Mouse (Mus musculus) lung, embryonic 16.5 days (tissue): ENCODE measurements around the gene Yy1. TPM values are rescaled to one million over a fixed set of nuclear protein-coding genes. Genes with fewer than 3 reads are reported as not detected.
"Not testable (repeated sequence)": the region's sequence is repeated elsewhere in the genome, so short reads cannot be mapped to it uniquely, and the experiment has no call there.

Experiments
- ATAC-seq: fragments of 200-750 bp; cut with Nextera tagmentation; 2 replicates; pipeline ENCODE4 v1.8.0; 2017; ENCODE audit warnings: low read depth, mild to moderate bottlenecking, moderate library complexity
- H3K27ac ChIP-seq: fragments of 300-500 bp; sonication (generic); 2 replicates; pipeline ENCODE4 v1.5.1; 2014; ENCODE audit warnings: mild to moderate bottlenecking, control low read depth, low read length
- H3K27me3 ChIP-seq: fragments of 300-500 bp; sonication (generic); 2 replicates; pipeline ENCODE4 v1.6.1; 2014; ENCODE audit warnings: low read depth, low read length, mixed read lengths; ENCODE audit not compliant: control insufficient read depth, insufficient read depth
- H3K36me3 ChIP-seq: fragments of 300-500 bp; sonication (generic); 2 replicates; pipeline ENCODE4 v1.6.1; 2014; ENCODE audit warnings: low read length; ENCODE audit not compliant: control insufficient read depth, insufficient read depth
- H3K4me1 ChIP-seq: fragments of 300-500 bp; sonication (generic); replicated peaks from 2 replicates; pipeline ENCODE4 v1.6.1; 2014; ENCODE audit warnings: low read length, mixed read lengths; ENCODE audit not compliant: control insufficient read depth, insufficient read depth
- H3K4me2 ChIP-seq: fragments of 300-500 bp; sonication (generic); 2 replicates; pipeline ENCODE4 v1.6.1; 2014; ENCODE audit warnings: low read depth, low read length, control low read depth
- H3K4me3 ChIP-seq: fragments of 300-500 bp; sonication (generic); 2 replicates; pipeline ENCODE4 v1.5.1; 2014; ENCODE audit warnings: mild to moderate bottlenecking, low read length, control low read depth
- H3K9ac ChIP-seq: fragments of 300-500 bp; sonication (generic); 2 replicates; pipeline ENCODE4 v1.6.1; 2014; ENCODE audit warnings: low read length, control low read depth
- H3K9me3 ChIP-seq: fragments of 300-500 bp; sonication (generic); 2 replicates; pipeline ENCODE4 v1.6.1; 2016; ENCODE audit warnings: low read length; ENCODE audit not compliant: control insufficient read depth
- WGBS: fragments of 180-500 bp; shearing (Covaris S2); extraction: QIAGEN DNeasy Blood & Tissue Kit; methylation state at CpG from one replicate; pipeline ENCODE4 v1.1.7; 2014; 5-methylcytosine and 5-hydroxymethylcytosine counted together
- polyA plus RNA-seq: library from polyadenylated mRNA; unstranded; fragments of >200 nt; fragmentation: Nextera tagmentation; extraction: Ambion mirVana; gene quantifications from 2 replicates; pipeline ENCODE4 v1.2.1, GENCODE M21; 2015

The Yy1 gene
- polyA plus RNA-seq, 1 experiment from 2014 or later, result 14.6 TPM

- Histone ChIP-seq H3K4me3 (peak overlapping the region; percentile 77), H3K4me1 (peaks cover 29% of the 10 kb centered on the region), H3K4me2 (peak overlapping the region; percentile 91), H3K9ac (peak overlapping the region; percentile 89), H3K9me3 (no peaks in the 10 kb centered on the region), H3K27me3 (no peaks in the 10 kb centered on the region), H3K27ac (peak overlapping the region; percentile 83), H3K36me3 (0 out of 2 replicates have a peak, but pooled peaks cover 3% of the 10 kb centered on the region)
- WGBS, result 16% methylated on average over 7 of the region's 7 CpGs
- ATAC-seq, result no peak
Observed at GRCm38 (mm10) chr12:108836722-108837121, 43.9 kb downstream of the Yy1 start.

- no peak overlapping the region for H3K4me2 ChIP-seq
- no peaks in the 10 kb centered on the region for H3K9me3 ChIP-seq
- no peak overlapping the region for H3K9ac ChIP-seq
- 69% methylated on average over 6 of the region's 6 CpGs for WGBS
- peak; percentile 86 for ATAC-seq
- H3K4me3 ChIP-seq, result no peak overlapping the region
- H3K4me1 ChIP-seq, result peaks cover 25% of the 10 kb centered on the region
- H3K36me3 ChIP-seq, result peaks cover 25% of the 10 kb centered on the region
- peak overlapping the region; percentile 93 for H3K27ac ChIP-seq
- H3K27me3 ChIP-seq, result no peaks in the 10 kb centered on the region
Observed at GRCm38 (mm10) chr12:108841181-108841580, 48.4 kb downstream of the Yy1 start.

DNA sequence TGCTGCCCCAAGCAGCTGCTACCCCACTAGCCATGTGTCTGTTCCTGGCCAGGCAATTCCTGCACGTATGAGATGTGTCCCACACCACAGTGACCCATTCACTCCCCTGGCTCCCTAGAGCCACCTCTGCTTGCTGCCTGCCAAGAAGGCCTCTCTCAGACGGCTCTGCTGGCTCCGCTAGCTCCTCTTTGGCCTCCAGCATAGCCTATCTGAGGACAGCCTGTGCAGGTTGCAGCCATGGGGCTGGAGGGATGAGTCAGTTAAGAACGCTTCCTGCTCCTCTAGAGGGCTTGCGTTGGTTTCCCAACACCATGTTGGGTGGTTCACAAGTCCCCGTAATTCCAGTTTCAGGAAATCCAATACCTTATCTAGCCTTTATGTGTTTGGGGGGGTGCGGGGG lies 49.9 kb downstream of the Yy1 start:
- peak overlapping the region; percentile 93 for H3K27ac ChIP-seq
- H3K4me3 ChIP-seq, result no peak overlapping the region
- H3K36me3 ChIP-seq, result peaks cover 25% of the 10 kb centered on the region
- no peak overlapping the region for H3K9ac ChIP-seq
- 88% methylated on average over 7 of the region's 7 CpGs for WGBS
- H3K4me2 ChIP-seq, result no peak overlapping the region
- H3K4me1 ChIP-seq, result peaks cover 15% of the 10 kb centered on the region
- no peaks in the 10 kb centered on the region for H3K27me3 ChIP-seq
- no peaks in the 10 kb centered on the region for H3K9me3 ChIP-seq
- ATAC-seq, result no peak

DNA sequence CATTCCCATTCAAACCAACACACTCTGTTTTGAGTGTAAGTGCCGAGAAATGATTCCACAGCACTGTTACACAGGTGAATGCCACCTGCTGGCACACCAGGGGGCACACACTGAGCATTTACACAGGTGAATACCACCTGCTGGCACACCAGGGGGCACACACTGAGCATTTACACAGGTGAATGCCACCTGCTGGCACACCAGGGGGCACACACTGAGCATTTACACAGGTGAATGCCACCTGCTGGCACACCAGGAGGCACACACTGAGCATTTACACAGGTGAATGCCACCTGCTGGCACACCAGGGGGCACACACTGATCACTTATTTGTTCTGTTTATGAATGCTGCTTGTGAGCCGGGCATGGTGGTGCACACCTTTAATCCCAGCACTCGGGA lies 55.3 kb downstream of the Yy1 start:
- peaks cover 16% of the 10 kb centered on the region for H3K36me3 ChIP-seq
- H3K9ac ChIP-seq, H3K27me3 ChIP-seq, H3K4me2 ChIP-seq, H3K27ac ChIP-seq, ATAC-seq, H3K4me1 ChIP-seq, H3K9me3 ChIP-seq, H3K4me3 ChIP-seq: not testable (repeated sequence)
- 84% methylated on average over 3 of the region's 3 CpGs for WGBS

DNA sequence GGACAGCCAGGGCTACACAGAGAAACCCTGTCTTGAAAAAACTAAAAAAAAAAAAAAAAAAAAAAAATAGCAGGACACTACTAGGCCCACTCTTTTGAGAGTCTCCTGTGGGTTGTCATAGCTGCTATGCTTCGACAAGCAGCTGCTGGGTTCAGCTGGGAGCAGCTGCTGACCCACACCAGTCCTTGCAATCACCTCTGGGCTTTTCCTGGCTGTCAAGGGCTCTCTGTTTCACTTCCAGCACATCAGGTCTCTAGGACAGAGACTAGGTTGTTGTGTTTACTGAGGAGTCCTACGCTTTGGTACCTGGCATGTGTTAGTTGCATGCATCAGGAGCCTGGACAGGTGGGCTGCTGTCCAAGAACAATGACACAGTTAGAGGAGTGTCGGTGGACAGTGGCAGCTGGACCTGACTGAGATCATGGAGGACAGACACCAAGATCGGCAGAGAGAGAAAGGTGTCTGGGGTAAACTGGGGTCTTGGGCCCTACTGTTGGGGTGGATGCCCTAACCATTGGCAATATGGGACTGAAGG lies 56.8 kb downstream of the Yy1 start:
- Histone ChIP-seq H3K9me3 (no peaks in the 10 kb centered on the region), H3K4me2 (no peak overlapping the region), H3K27ac (no peak overlapping the region), H3K27me3 (no peaks in the 10 kb centered on the region), H3K4me3 (no peak overlapping the region), H3K36me3 (peaks cover 9% of the 10 kb centered on the region), H3K4me1 (0 out of 2 replicates have a peak, but pooled peaks cover 7% of the 10 kb centered on the region), H3K9ac (no peak overlapping the region)
- 58% methylated on average over 4 of the region's 4 CpGs for WGBS
- ATAC-seq, result no peak

DNA sequence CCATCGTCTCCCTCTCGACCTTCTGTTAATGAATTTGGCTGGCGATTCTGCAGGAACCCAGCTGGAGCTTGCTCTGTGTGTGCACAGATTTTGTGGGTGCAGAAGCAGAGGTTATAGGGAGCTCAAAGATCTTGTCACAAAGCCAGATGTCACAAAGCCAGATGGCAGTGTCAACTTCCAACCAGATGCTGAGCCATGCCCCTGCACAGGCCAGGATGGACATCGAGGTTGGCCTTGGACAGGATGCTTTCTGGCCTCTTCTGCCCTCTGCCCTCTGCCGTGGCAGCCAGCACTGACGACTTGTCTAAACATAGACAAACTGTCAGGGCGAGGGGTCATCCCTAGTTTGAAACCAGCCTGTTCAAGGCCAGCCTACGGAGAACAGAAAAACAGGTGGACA lies 57.4 kb downstream of the Yy1 start:
- Histone ChIP-seq H3K27me3 (no peaks in the 10 kb centered on the region), H3K27ac (no peak overlapping the region), H3K9ac (no peak overlapping the region), H3K9me3 (no peaks in the 10 kb centered on the region), H3K4me3 (no peak overlapping the region), H3K4me1 (0 out of 2 replicates have a peak, but pooled peaks cover 7% of the 10 kb centered on the region), H3K4me2 (no peak overlapping the region), H3K36me3 (peaks cover 4% of the 10 kb centered on the region)
- 38% methylated on average over 8 of the region's 8 CpGs for WGBS
- ATAC-seq, result peak; percentile 49

DNA sequence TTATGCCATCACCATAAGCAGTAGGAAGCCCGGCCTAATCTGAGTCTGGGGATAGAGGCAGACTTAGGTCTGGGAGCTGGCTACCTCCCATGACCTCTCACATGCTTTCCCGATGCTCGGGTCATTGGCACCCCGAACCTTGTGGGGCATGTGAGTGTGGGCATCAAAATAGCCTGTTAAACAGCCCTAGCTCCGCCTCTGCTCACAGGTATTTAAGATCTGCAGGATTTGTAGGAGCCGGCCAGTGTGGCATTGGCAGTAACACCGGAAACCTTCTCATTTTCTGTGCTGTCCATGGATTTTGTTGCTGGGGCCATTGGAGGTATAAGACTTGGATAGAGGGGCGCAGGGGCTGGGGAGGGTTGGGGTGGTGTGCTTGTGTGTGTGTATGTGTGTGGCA lies 58.1 kb downstream of the Yy1 start:
- Histone ChIP-seq H3K27ac (no peak overlapping the region), H3K4me2 (no peak overlapping the region), H3K36me3 (no peaks in the 10 kb centered on the region), H3K4me1 (0 out of 2 replicates have a peak, but pooled peaks cover 7% of the 10 kb centered on the region), H3K9ac (no peak overlapping the region), H3K4me3 (no peak overlapping the region), H3K9me3 (no peaks in the 10 kb centered on the region), H3K27me3 (no peaks in the 10 kb centered on the region)
- 75% methylated on average over 8 of the region's 8 CpGs for WGBS
- ATAC-seq, result no peak

DNA sequence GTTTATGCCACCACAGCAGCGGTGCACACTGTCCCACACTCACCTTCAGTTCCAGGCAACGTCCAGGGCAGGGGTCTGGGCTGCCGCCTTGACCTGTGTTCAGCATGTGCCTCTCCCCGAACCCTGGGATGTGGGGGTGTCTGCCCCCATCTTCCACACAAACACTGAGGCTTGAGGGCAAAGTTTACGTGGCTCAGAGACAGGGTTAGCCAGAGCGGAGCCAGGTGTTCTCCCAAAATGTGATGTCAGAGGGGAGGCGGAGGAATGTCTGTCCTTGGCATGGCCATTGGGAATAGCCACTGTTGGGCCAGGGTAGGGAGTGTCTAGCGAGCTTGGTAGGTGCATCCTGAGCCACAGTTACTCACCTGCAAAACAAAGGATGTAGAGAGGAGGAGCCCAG lies 60.0 kb downstream of the Yy1 start:
- Histone ChIP-seq H3K4me3 (no peak overlapping the region), H3K9me3 (no peaks in the 10 kb centered on the region), H3K36me3 (no peaks in the 10 kb centered on the region), H3K9ac (no peak overlapping the region), H3K4me1 (peaks cover 9% of the 10 kb centered on the region), H3K4me2 (no peak overlapping the region), H3K27ac (no peak overlapping the region), H3K27me3 (no peaks in the 10 kb centered on the region)
- WGBS, result 87% methylated on average over 8 of the region's 8 CpGs
- no peak for ATAC-seq

DNA sequence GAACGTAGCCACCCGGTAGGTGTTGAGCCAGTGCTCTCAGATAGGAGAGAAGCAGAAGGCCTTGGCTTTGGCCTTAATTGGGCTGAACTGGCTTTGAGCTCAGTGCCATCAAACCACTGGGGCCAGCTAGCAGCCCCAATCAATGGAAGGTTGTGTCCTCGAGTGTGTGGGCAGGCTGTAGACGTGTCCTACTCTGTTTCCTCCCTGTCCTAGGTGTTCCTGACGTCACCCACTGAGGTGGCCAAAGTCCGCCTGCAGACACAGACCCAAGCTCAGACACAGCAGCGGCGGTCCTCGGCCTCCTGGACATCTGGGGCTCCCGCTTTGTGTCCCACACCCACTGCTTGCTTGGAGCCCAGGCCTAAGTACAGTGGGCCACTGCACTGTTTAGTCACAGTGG lies 62.3 kb downstream of the Yy1 start:
- no peaks in the 10 kb centered on the region for H3K27me3 ChIP-seq
- H3K4me3 ChIP-seq, result no peak overlapping the region
- 87% methylated on average over 10 of the region's 10 CpGs for WGBS
- no peak overlapping the region for H3K9ac ChIP-seq
- H3K27ac ChIP-seq, result no peak overlapping the region
- H3K36me3 ChIP-seq, result no peaks in the 10 kb centered on the region
- no peak for ATAC-seq
- no peak overlapping the region for H3K4me2 ChIP-seq
- no peaks in the 10 kb centered on the region for H3K9me3 ChIP-seq
- H3K4me1 ChIP-seq, result peaks cover 13% of the 10 kb centered on the region

DNA sequence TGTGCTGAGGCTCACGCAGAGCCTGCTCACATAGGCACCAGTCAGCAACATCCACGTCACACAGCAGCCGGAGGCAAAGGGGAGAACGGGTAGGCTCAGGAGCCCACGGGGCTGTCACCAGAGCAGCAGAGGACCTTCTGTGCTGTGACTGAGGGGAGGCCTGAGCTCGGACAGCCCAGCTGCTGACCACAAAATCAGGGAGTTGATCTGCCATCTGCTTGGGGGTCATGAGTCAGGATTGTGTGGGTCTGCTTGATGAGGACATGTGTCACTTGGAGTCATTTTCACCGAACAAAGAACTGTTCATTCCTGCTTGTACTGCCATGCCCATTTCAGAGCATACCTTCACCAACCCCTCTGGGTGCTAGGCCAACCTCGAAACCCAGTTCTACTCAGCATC lies 63.4 kb downstream of the Yy1 start:
- Histone ChIP-seq H3K4me1 (peaks cover 9% of the 10 kb centered on the region), H3K4me3 (no peak overlapping the region), H3K4me2 (no peak overlapping the region), H3K9me3 (no peaks in the 10 kb centered on the region), H3K36me3 (peaks cover 3% of the 10 kb centered on the region; the same call in 1 of the 2 replicates), H3K27me3 (no peaks in the 10 kb centered on the region), H3K27ac (no peak overlapping the region), H3K9ac (no peak overlapping the region)
- 82% methylated on average over 8 of the region's 8 CpGs for WGBS
- ATAC-seq, result no peak
